Mouse (Mus musculus) stomach, embryonic 16.5 days (tissue): ENCODE results near the gene Mad2l2. TPM values are rescaled to one million over a fixed set of nuclear protein-coding genes. Genes with fewer than 3 reads are reported as not detected.

ENCODE experiments used
- ATAC-seq: fragments of 200-750 bp; cut with Nextera tagmentation; 2 replicates; pipeline ENCODE4 v1.8.0; 2017; ENCODE audit warnings: moderate number of reproducible peaks, moderate TSS enrichment; ENCODE audit not compliant: insufficient read depth, low FRiP score
- H3K27ac ChIP-seq: fragments of 300-500 bp; sonication (generic); 2 replicates; pipeline ENCODE4 v1.5.1; 2014; ENCODE audit warnings: low read length
- H3K27me3 ChIP-seq: fragments of 300-500 bp; sonication (generic); 2 replicates; pipeline ENCODE4 v1.6.1; 2014; ENCODE audit warnings: low read length, control low read depth, mixed read lengths; ENCODE audit not compliant: control insufficient read depth, insufficient read depth
- H3K36me3 ChIP-seq: fragments of 300-500 bp; sonication (generic); 2 replicates; pipeline ENCODE4 v1.6.1; 2014; ENCODE audit warnings: low read length; ENCODE audit not compliant: control insufficient read depth, insufficient read depth
- H3K4me1 ChIP-seq: fragments of 300-500 bp; sonication (generic); 2 replicates; pipeline ENCODE4 v1.6.1; 2014; ENCODE audit warnings: low read length, control low read depth, mixed read lengths; ENCODE audit not compliant: control insufficient read depth, insufficient read depth
- H3K4me2 ChIP-seq: fragments of 300-500 bp; sonication (generic); 2 replicates; pipeline ENCODE4 v1.6.1; 2014; ENCODE audit warnings: low read depth, low read length, mixed read lengths
- H3K4me3 ChIP-seq: fragments of 300-500 bp; sonication (generic); replicated peaks from 2 replicates; pipeline ENCODE4 v1.5.1; 2014; ENCODE audit warnings: mild to moderate bottlenecking, low read length
- H3K9ac ChIP-seq: fragments of 300-500 bp; sonication (generic); 2 replicates; pipeline ENCODE4 v1.6.1; 2014; ENCODE audit warnings: low read length
- H3K9me3 ChIP-seq: fragments of 300-500 bp; sonication (generic); replicated peaks from 2 replicates; pipeline ENCODE4 v1.6.1; 2016; ENCODE audit warnings: low read length, control low read depth; ENCODE audit not compliant: control insufficient read depth
- whole genome bisulfite sequencing: fragments of 180-500 bp; shearing (Covaris S2); extraction: QIAGEN DNeasy Blood & Tissue Kit; methylation state at CpG from one replicate; pipeline ENCODE4 v1.1.7; 2014; 5-methylcytosine and 5-hydroxymethylcytosine counted together
- polyA plus RNA-seq: library from polyadenylated mRNA; unstranded; fragments of >200 nt; fragmentation: Nextera tagmentation; extraction: Ambion mirVana; gene quantifications from 2 replicates; pipeline ENCODE4 v1.2.1, GENCODE M21; 2015

Gene Mad2l2
- polyA plus RNA-seq, 1 experiment from 2014 or later, result 35.1 TPM

GRCm38 (mm10) chr4:148149540-148149939 lies 19.4 kb downstream of the Mad2l2 start:
- Histone ChIP-seq H3K36me3 (no peaks in the 10 kb centered on the region), H3K4me2 (no peak overlapping the region), H3K4me1 (no peaks in the 10 kb centered on the region), H3K9me3 (no peaks in the 10 kb centered on the region), H3K27ac (no peak overlapping the region), H3K9ac (no peak overlapping the region), H3K27me3 (no peaks in the 10 kb centered on the region), H3K4me3 (no peak overlapping the region)
- 62% methylated on average over 12 of the region's 12 CpGs for WGBS
- ATAC-seq, result no peak

DNA sequence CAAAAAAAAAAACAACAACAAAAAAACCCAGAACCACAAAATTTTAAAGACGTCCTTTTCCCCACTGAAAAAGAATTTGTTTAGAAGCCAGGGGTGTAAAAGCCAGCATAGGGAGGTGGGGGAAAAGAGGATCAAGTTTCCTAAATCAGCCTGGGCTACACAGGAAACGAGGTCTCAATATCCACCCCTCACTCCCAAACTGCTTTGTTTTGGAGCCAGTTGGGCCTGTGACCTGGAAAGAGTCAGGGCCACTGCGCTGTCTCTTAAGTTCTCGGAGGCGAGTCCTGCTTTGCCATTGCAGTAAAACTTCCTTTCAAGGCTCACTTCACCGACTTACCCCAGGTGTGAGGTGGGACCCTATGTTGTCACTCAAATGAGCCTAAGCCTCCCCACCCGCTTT lies 20.1 kb downstream of the Mad2l2 start:
- Histone ChIP-seq H3K9me3 (no peaks in the 10 kb centered on the region), H3K36me3 (no peaks in the 10 kb centered on the region), H3K4me3 (no peak overlapping the region), H3K9ac (no peak overlapping the region), H3K4me2 (no peak overlapping the region), H3K4me1 (no peaks in the 10 kb centered on the region), H3K27ac (peak overlapping the region; percentile 39; the same call in 1 of the 2 replicates), H3K27me3 (no peaks in the 10 kb centered on the region)
- WGBS, result 55% methylated on average over 7 of the region's 7 CpGs
- no peak for ATAC-seq

- 23% methylated on average over 3 of the region's 3 CpGs for WGBS
- Histone ChIP-seq H3K27ac (peak overlapping the region; percentile 89; the same call in 1 of the 2 replicates), H3K36me3 (no peaks in the 10 kb centered on the region), H3K4me1 (no peaks in the 10 kb centered on the region), H3K9ac (peak overlapping the region; percentile 84), H3K27me3 (no peaks in the 10 kb centered on the region), H3K9me3 (no peaks in the 10 kb centered on the region), H3K4me3 (peak overlapping the region; percentile 69), H3K4me2 (peak overlapping the region; percentile 94)
- ATAC-seq, result peak; percentile 31; the same call in 1 of the 2 replicates
These were observed 20.7 kb downstream of the Mad2l2 start for GRCm38 (mm10) chr4:148150953-148151266.

GRCm38 (mm10) chr4:148151267-148152168 lies 21.3 kb downstream of the Mad2l2 start, which contains the start of gene Fbxo6:
TSS of gene Fbxo6 (minus strand) at chr4:148152140.
- H3K36me3 ChIP-seq, result no peaks in the 10 kb centered on the region
- peak within 1 kb of the TSS; percentile 69 for H3K4me3 ChIP-seq
- peak within 1 kb of the TSS; percentile 94 for H3K4me2 ChIP-seq
- no peaks in the 10 kb centered on the region for H3K4me1 ChIP-seq
- H3K27ac ChIP-seq, result peak within 1 kb of the TSS; percentile 89
- peak; percentile 89 for ATAC-seq
- H3K27me3 ChIP-seq, result no peaks in the 10 kb centered on the region
- H3K9ac ChIP-seq, result peak within 1 kb of the TSS; percentile 84
- no peaks in the 10 kb centered on the region for H3K9me3 ChIP-seq
- under 1% methylated on average over 54 of the region's 67 CpGs for WGBS

DNA sequence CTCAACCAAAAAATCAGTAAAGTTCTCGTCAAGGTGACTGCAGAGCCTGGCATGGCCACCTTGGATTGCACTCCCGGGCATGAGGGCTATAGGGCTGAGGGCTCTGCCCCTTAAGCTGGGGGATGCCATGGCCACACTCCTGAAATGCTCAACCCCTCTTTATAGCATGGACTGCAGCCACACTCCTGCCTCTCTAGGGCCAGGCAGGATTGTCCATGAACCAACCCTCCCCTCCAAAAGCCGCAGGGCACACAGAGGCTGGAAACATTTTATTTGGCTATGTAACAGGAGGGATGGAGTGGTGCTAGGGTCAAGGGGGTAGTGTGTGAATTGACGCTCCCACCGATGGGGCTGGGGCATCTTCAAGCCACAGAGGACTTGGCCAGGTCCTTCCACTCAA lies 22.4 kb downstream of the Mad2l2 start:
- no peak overlapping the region for H3K4me2 ChIP-seq
- H3K27me3 ChIP-seq, result no peaks in the 10 kb centered on the region
- no peaks in the 10 kb centered on the region for H3K4me1 ChIP-seq
- H3K36me3 ChIP-seq, result no peaks in the 10 kb centered on the region
- no peak overlapping the region for H3K27ac ChIP-seq
- WGBS, result 80% methylated on average over 5 of the region's 5 CpGs
- H3K9me3 ChIP-seq, result no peaks in the 10 kb centered on the region
- no peak overlapping the region for H3K4me3 ChIP-seq
- no peak for ATAC-seq
- 0 out of 2 replicates have a peak overlapping the region, but pooled peaks have one; percentile 33 for H3K9ac ChIP-seq

GRCm38 (mm10) chr4:148154006-148154405 lies 23.8 kb downstream of the Mad2l2 start:
- Histone ChIP-seq H3K36me3 (no peaks in the 10 kb centered on the region), H3K9me3 (no peaks in the 10 kb centered on the region), H3K4me3 (no peak overlapping the region), H3K27me3 (no peaks in the 10 kb centered on the region), H3K27ac (no peak overlapping the region), H3K4me2 (no peak overlapping the region), H3K9ac (no peak overlapping the region), H3K4me1 (peaks cover 2% of the 10 kb centered on the region; the same call in 1 of the 2 replicates)
- ATAC-seq, result no peak
- 91% methylated on average over 4 of the region's 4 CpGs for WGBS

DNA sequence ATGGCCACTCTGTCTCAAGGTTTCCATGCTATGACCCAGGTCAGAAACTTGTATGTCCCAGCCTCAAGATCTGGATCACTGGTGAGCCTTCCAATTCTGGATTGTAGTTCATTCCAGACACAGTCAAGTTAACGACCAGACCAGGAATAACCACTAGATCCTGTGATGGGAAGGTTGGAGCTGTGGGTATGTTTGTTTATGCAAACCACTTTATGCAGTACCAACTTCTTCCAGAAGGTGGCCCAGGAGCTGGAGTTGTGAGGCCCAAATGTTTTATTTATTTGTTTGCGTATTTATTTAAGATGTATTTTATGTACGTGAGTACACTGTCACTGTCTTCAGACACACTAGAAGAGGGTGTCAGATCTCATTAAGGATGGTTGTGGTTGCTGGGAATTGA lies 24.8 kb downstream of the Mad2l2 start:
- peaks cover 5% of the 10 kb centered on the region; the same call in 1 of the 2 replicates for H3K4me1 ChIP-seq
- WGBS, result 60% methylated on average over 3 of the region's 3 CpGs
- ATAC-seq, result no peak
- no peak overlapping the region for H3K9ac ChIP-seq
- no peaks in the 10 kb centered on the region for H3K36me3 ChIP-seq
- H3K27me3 ChIP-seq, result no peaks in the 10 kb centered on the region; the same call in 1 of the 2 replicates
- no peak overlapping the region for H3K4me3 ChIP-seq
- H3K9me3 ChIP-seq, result no peaks in the 10 kb centered on the region
- H3K27ac ChIP-seq, result no peak overlapping the region
- no peak overlapping the region for H3K4me2 ChIP-seq

DNA sequence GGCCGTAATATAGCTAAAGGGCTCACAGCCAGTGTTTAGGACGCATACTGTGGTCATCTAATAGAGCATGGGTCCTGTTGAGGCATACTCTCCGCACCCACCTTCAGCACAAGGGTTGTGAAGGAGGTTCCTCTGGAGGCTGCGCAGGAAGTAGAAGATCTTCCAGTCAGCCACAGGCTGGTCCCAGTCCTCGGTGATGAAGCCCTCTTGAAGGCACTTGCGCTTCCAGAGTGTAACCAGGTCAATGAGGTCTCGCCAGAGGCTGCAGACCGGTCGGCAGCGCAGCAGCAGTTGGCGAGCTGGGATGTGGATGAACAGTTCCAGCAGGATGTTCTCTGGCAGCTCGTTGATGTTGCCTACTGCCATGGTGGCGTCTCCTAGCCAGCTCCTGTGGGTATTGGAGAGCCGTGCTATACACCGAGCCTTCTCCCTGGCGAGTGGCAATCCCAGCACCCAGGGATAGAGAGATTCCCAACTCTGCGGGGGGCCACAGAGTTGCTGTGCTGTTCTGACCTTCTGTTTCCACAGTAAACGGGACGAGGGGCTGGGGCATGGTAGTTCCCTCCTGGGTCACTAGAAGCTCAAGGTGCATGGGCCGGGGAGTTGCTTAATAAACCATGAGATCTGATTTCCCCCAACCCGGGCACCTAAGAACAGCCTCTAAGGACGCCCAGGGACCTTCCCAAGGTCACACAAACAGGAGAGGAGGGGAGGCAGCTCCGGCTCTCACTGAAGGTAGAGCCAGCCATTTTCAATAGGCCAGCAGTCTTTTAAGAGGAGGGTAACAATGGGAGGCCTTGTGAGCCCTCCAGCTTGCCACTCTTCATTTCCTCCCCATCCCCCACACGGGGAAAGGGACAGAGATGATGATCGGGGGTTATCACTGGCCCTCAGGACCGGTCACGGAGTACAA lies 28.5 kb downstream of the Mad2l2 start:
- ATAC-seq, result no peak
- Histone ChIP-seq H3K4me3 (peak overlapping the region; percentile 65), H3K9ac (peak overlapping the region; percentile 79), H3K9me3 (no peaks in the 10 kb centered on the region), H3K4me2 (peak overlapping the region; percentile 99), H3K27ac (no peak overlapping the region), H3K4me1 (peaks cover 5% of the 10 kb centered on the region; the same call in 1 of the 2 replicates), H3K36me3 (no peaks in the 10 kb centered on the region), H3K27me3 (peaks cover 34% of the 10 kb centered on the region)
- whole genome bisulfite sequencing, result 37% methylated on average over 27 of the region's 27 CpGs
